Mouse (Mus musculus) adrenal gland, adult 8-10 months (tissue): Measurements from ENCODE around the gene Atn1. TPM values are rescaled to one million over a fixed set of nuclear protein-coding genes. Genes with fewer than 3 reads are reported as not detected.
A peak's percentile ranks its signal among the peaks of the same experiment; 100 is the strongest.

Experiments
- DNase-seq: peaks from one replicate; pipeline ENCODE4 v3.0.0; 2022
- total RNA-seq, 4 experiments: library from RNA; stranded (reverse); gene quantifications; 2 replicates each; pipeline ENCODE4 v1.2.4; 2022

Atn1 gene
- total RNA-seq, 4 experiments from 2014 or later, result 68.7 to 111 (median 97.1) TPM

- DNase-seq, result peak; percentile 47
These were observed 16.0 kb downstream of the Atn1 start for GRCm38 (mm10) chr6:124740211-124740887.

GRCm38 (mm10) chr6:124739231-124739796 lies 17.0 kb downstream of the Atn1 start:
- DNase-seq, result no peak

GRCm38 (mm10) chr6:124738511-124739023 lies 17.8 kb downstream of the Atn1 start, which contains the start of gene Ptpn6:
TSS of gene Ptpn6 (minus strand) at chr6:124738714.
- DNase-seq, result no peak

- DNase-seq, result no peak
These were observed 19.3 kb downstream of the Atn1 start for GRCm38 (mm10) chr6:124737040-124737439.

GRCm38 (mm10) chr6:124734417-124734816 lies 21.9 kb downstream of the Atn1 start:
- DNase-seq, result no peak

GRCm38 (mm10) chr6:124732476-124733370 lies 23.6 kb downstream of the Atn1 start:
- DNase-seq, result no peak

GRCm38 (mm10) chr6:124731038-124731437 lies 25.3 kb downstream of the Atn1 start:
- DNase-seq, result no peak

GRCm38 (mm10) chr6:124729850-124730705 lies 26.2 kb downstream of the Atn1 start:
- no peak for DNase-seq

- peak; percentile 77 for DNase-seq
These were observed 27.7 kb downstream of the Atn1 start for GRCm38 (mm10) chr6:124728621-124729020.

GRCm38 (mm10) chr6:124724472-124724871 lies 31.9 kb downstream of the Atn1 start:
- DNase-seq, result no peak

- DNase-seq, result no peak
These were observed 32.8 kb downstream of the Atn1 start for GRCm38 (mm10) chr6:124723541-124723940.

- no peak for DNase-seq
These were observed 33.3 kb downstream of the Atn1 start for GRCm38 (mm10) chr6:124722876-124723473.

GRCm38 (mm10) chr6:124720904-124721303 lies 35.4 kb downstream of the Atn1 start:
- no peak for DNase-seq

GRCm38 (mm10) chr6:124719354-124719978 lies 36.9 kb downstream of the Atn1 start:
- DNase-seq, result no peak

GRCm38 (mm10) chr6:124718703-124719102 lies 37.6 kb downstream of the Atn1 start:
- no peak for DNase-seq

GRCm38 (mm10) chr6:124717968-124718367 lies 38.4 kb downstream of the Atn1 start:
- no peak for DNase-seq

GRCm38 (mm10) chr6:124716864-124717490 lies 39.3 kb downstream of the Atn1 start:
- no peak for DNase-seq

GRCm38 (mm10) chr6:124712918-124713317 lies 43.4 kb downstream of the Atn1 start:
- DNase-seq, result no peak

GRCm38 (mm10) chr6:124711824-124712782 lies 44.2 kb downstream of the Atn1 start, which contains the start of the genes Emg1 and Phb2:
TSS of gene Emg1 (minus strand) at chr6:124712178.
TSS of gene Phb2 (plus strand) at chr6:124712336.
- peak; percentile 97 for DNase-seq
